Mouse (Mus musculus) hindbrain, embryonic 15.5 days (tissue): ENCODE data around the gene Ssbp2. TPM values are rescaled to one million over a fixed set of nuclear protein-coding genes. Genes with fewer than 3 reads are reported as not detected.

ENCODE experiments used
- ATAC-seq: fragments of 200-750 bp; cut with Nextera tagmentation; 2 replicates; pipeline ENCODE4 v1.8.0; 2017; ENCODE audit warnings: low read depth, moderate number of reproducible peaks, moderate TSS enrichment; ENCODE audit not compliant: low FRiP score
- H3K27ac ChIP-seq: fragments of 300-500 bp; sonication (generic); replicated peaks from 2 replicates; pipeline ENCODE4 v1.5.1; 2015; ENCODE audit warnings: mild to moderate bottlenecking, inconsistent platforms
- H3K27me3 ChIP-seq: fragments of 300-500 bp; sonication (generic); 2 replicates; pipeline ENCODE4 v1.6.1; 2015; ENCODE audit warnings: control low read depth, inconsistent platforms
- H3K36me3 ChIP-seq: fragments of 300-500 bp; sonication (generic); 2 replicates; pipeline ENCODE4 v1.6.1; 2015; ENCODE audit warnings: control low read depth, inconsistent platforms
- H3K4me1 ChIP-seq: fragments of 300-500 bp; sonication (generic); replicated peaks from 2 replicates; pipeline ENCODE4 v1.6.1; 2015; ENCODE audit warnings: control low read depth, inconsistent platforms
- H3K4me2 ChIP-seq: fragments of 300-500 bp; sonication (generic); 2 replicates; pipeline ENCODE4 v1.6.1; 2015; ENCODE audit warnings: moderate library complexity, mild to moderate bottlenecking, inconsistent platforms
- H3K4me3 ChIP-seq: fragments of 300-500 bp; sonication (generic); 2 replicates; pipeline ENCODE4 v1.5.1; 2015; ENCODE audit warnings: mild to moderate bottlenecking, inconsistent platforms
- H3K9ac ChIP-seq: fragments of 300-500 bp; sonication (generic); 2 replicates; pipeline ENCODE4 v1.6.1; 2015; ENCODE audit warnings: inconsistent platforms
- H3K9me3 ChIP-seq: fragments of 300-500 bp; sonication (generic); 2 replicates; pipeline ENCODE4 v1.6.1; 2016; ENCODE audit warnings: control low read depth, inconsistent platforms
- WGBS: fragments of 180-500 bp; shearing (Covaris S2); methylation state at CpG from one replicate; pipeline ENCODE4 v1.1.7; 2015; 5-methylcytosine and 5-hydroxymethylcytosine counted together
- polyA plus RNA-seq: library from polyadenylated mRNA; unstranded; fragments of >200 nt; fragmentation: Nextera tagmentation; extraction: Ambion mirVana; gene quantifications from 2 replicates; pipeline ENCODE4 v1.2.1, GENCODE M21; 2015

The Ssbp2 gene
- polyA plus RNA-seq, 1 experiment from 2014 or later: 211 TPM

DNA sequence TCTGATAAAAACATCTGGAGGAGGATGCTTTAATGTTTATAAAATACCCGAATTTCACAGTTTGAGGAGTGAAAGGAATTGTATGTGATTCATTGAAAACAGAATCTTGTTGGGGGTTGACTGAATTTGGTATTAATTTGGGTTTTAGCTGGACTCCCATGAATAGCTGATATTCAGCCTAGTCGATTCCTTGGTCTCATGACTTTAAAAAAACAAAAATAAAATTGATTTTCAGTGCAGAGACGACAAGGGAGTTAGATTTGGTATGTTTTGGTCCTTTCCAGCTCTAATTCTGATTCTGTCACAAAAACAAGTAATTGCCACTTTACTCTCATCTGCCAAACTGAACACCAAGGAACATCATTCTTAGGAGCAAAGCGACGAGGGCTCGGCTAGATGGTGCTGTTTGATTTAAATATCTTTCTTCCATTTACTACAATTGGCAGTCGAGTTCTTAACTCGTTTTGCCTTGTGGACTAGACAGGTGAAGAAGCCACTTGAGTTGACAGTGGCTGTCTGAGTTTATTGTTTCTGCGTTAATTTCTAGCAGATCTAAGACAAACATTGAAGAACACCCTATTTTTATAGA lies 2.9 kb downstream of the Ssbp2 start:
- Histone ChIP-seq H3K4me2 (peak overlapping the region; percentile 79), H3K27me3 (no peaks in the 10 kb centered on the region), H3K36me3 (no peaks in the 10 kb centered on the region), H3K9ac (no peak overlapping the region), H3K4me3 (peak overlapping the region; percentile 79), H3K9me3 (no peaks in the 10 kb centered on the region), H3K4me1 (peaks cover 33% of the 10 kb centered on the region), H3K27ac (no peak overlapping the region)
- 19% methylated on average over 9 of the region's 9 CpGs for WGBS
- ATAC-seq: no peak

- Histone ChIP-seq H3K9me3 (no peaks in the 10 kb centered on the region), H3K9ac (no peak overlapping the region), H3K4me1 (peaks cover 16% of the 10 kb centered on the region), H3K4me3 (no peak overlapping the region), H3K36me3 (no peaks in the 10 kb centered on the region), H3K27ac (no peak overlapping the region), H3K4me2 (no peak overlapping the region), H3K27me3 (no peaks in the 10 kb centered on the region)
- 85% methylated on average over 8 of the region's 8 CpGs for WGBS
- no peak for ATAC-seq
These were observed 5.1 kb downstream of the Ssbp2 start for GRCm38 (mm10) chr13:91465002-91465715.

DNA sequence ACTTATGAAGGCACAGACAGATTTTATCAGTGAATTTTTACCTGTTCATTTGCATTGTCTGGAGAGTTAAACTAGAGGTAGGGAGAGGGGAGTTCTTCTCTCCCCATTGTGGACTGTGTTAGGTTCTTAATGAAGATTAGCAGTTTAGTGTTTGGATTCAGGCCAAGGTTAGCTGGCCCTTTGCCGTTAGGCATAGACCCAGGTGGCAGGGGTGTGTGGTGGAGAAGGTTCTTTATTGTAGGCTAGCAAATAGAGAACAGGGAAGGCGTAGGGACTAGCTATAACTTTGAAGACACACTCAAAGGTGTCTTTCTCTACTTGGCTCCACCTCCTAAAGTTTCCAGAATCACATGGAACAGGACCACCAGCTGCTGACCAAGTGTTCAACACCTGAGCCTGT lies 11.5 kb downstream of the Ssbp2 start:
- Histone ChIP-seq H3K9me3 (no peaks in the 10 kb centered on the region), H3K36me3 (no peaks in the 10 kb centered on the region), H3K4me2 (no peak overlapping the region), H3K9ac (no peak overlapping the region), H3K4me3 (no peak overlapping the region), H3K27me3 (no peaks in the 10 kb centered on the region), H3K4me1 (peaks cover 16% of the 10 kb centered on the region; the same call in 1 of the 2 replicates), H3K27ac (no peak overlapping the region)
- peak; percentile 21; the same call in 1 of the 2 replicates for ATAC-seq
- 54% methylated on average over 2 of the region's 2 CpGs for WGBS

DNA sequence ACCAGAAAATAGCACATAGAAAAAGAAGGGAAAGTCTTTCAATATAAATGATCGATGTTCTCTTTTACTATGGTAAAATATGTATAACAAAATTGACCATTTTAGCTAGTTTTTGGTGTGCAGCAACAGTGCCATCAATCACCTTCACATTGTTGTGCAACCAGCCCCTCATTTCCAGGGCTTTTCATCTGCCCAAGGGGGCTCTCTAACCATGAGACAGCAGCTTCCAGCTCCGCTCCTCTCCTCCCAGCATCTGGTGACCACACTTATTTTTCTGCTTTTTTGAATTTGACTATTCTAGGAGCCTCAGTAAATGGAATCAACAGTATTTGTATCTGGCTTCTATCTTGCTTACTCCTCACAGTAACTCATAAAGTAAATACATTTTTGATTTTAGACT lies 11.9 kb downstream of the Ssbp2 start:
- H3K4me2 ChIP-seq: no peak overlapping the region
- no peaks in the 10 kb centered on the region for H3K9me3 ChIP-seq
- no peaks in the 10 kb centered on the region for H3K27me3 ChIP-seq
- H3K27ac ChIP-seq: no peak overlapping the region
- no peak overlapping the region for H3K9ac ChIP-seq
- 76% methylated on average over 2 of the region's 2 CpGs for WGBS
- no peak for ATAC-seq
- H3K36me3 ChIP-seq: no peaks in the 10 kb centered on the region
- H3K4me1 ChIP-seq: peaks cover 16% of the 10 kb centered on the region; the same call in 1 of the 2 replicates
- H3K4me3 ChIP-seq: no peak overlapping the region

- no peak overlapping the region for H3K4me3 ChIP-seq
- 60% methylated on average over 6 of the region's 6 CpGs for WGBS
- no peak overlapping the region for H3K9ac ChIP-seq
- H3K4me1 ChIP-seq: peaks cover 24% of the 10 kb centered on the region
- ATAC-seq: no peak; the same call in 1 of the 2 replicates
- 0 out of 2 replicates have a peak overlapping the region, but pooled peaks have one; percentile 0 for H3K27ac ChIP-seq
- H3K4me2 ChIP-seq: no peak overlapping the region
- H3K9me3 ChIP-seq: no peaks in the 10 kb centered on the region
- H3K36me3 ChIP-seq: no peaks in the 10 kb centered on the region
- H3K27me3 ChIP-seq: no peaks in the 10 kb centered on the region
These were observed 13.4 kb downstream of the Ssbp2 start for GRCm38 (mm10) chr13:91473527-91473926.

- ATAC-seq: no peak
- no peak overlapping the region for H3K4me3 ChIP-seq
- no peak overlapping the region for H3K27ac ChIP-seq
- no peak overlapping the region for H3K9ac ChIP-seq
- no peaks in the 10 kb centered on the region for H3K36me3 ChIP-seq
- no peaks in the 10 kb centered on the region for H3K27me3 ChIP-seq
- peaks cover 24% of the 10 kb centered on the region for H3K4me1 ChIP-seq
- no peaks in the 10 kb centered on the region for H3K9me3 ChIP-seq
- H3K4me2 ChIP-seq: no peak overlapping the region
- WGBS: 58% methylated on average over 1 of the region's 1 CpGs
These were observed 13.9 kb downstream of the Ssbp2 start for GRCm38 (mm10) chr13:91474027-91474426.

GRCm38 (mm10) chr13:91475888-91476287 lies 15.8 kb downstream of the Ssbp2 start:
- Histone ChIP-seq H3K4me3 (no peak overlapping the region), H3K4me1 (peaks cover 24% of the 10 kb centered on the region), H3K9me3 (no peaks in the 10 kb centered on the region), H3K27me3 (no peaks in the 10 kb centered on the region), H3K27ac (no peak overlapping the region), H3K9ac (no peak overlapping the region), H3K36me3 (no peaks in the 10 kb centered on the region), H3K4me2 (no peak overlapping the region)
- ATAC-seq: no peak

DNA sequence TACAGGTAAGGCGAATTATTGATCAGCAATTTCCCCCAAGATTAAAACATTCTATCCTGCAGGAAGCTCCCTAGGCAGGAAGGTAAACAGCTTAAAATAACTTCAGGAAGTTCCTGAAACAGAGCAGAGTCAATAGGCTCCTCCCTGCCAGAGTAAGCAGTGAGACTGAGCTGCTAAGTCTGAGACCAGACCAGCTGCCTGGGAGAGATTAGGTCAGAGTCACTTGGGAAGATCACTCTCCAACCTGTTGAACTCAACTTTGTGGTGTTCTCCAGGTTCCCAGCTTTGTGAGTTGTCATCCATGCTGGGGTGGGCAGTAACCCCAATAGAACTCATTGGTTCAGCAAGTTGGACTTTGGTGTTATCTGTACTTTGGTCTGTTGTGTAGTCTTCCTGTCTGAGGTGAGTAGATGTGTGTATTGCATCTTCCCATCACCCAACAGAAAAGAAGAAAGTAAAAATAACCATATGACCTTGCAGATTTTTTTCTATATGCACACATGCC lies 16.6 kb downstream of the Ssbp2 start:
- no peak overlapping the region for H3K27ac ChIP-seq
- H3K9me3 ChIP-seq: no peaks in the 10 kb centered on the region
- H3K4me3 ChIP-seq: no peak overlapping the region
- no peaks in the 10 kb centered on the region for H3K27me3 ChIP-seq
- H3K9ac ChIP-seq: no peak overlapping the region
- no peaks in the 10 kb centered on the region for H3K36me3 ChIP-seq
- WGBS: 93% methylated on average over 1 of the region's 1 CpGs
- peaks cover 23% of the 10 kb centered on the region for H3K4me1 ChIP-seq
- H3K4me2 ChIP-seq: no peak overlapping the region
- ATAC-seq: no peak

DNA sequence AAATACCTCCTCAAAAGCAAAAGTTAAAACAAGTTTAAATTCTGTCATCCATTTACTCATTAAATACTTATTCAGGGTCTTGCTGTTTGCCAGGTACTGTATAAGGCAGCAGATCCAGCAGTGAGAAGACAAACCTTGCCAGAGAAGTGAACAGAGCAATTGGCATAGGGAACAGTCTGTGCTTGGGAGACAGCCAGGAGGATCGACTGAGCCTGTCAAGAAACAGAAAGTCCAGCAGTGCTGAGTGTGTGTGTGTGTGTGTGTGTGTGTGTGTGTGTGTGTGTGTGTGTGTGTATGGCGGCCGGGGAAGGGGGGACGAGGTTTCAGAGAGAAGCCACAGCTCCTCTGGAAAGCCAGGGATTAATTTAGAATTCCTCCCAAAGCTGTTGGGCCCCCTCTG lies 17.9 kb downstream of the Ssbp2 start:
- Histone ChIP-seq H3K27ac (no peak overlapping the region; the same call in 1 of the 2 replicates), H3K9ac (no peak overlapping the region), H3K4me3 (no peak overlapping the region), H3K9me3 (no peaks in the 10 kb centered on the region), H3K27me3 (no peaks in the 10 kb centered on the region), H3K4me1 (peaks cover 14% of the 10 kb centered on the region), H3K4me2 (no peak overlapping the region), H3K36me3 (no peaks in the 10 kb centered on the region)
- WGBS: 40% methylated on average over 3 of the region's 4 CpGs
- ATAC-seq: peak; percentile 79

- no peaks in the 10 kb centered on the region for H3K27me3 ChIP-seq
- no peak overlapping the region for H3K27ac ChIP-seq
- no peak overlapping the region for H3K4me2 ChIP-seq
- no peaks in the 10 kb centered on the region for H3K36me3 ChIP-seq
- H3K4me1 ChIP-seq: 0 out of 2 replicates have a peak, but pooled peaks cover 3% of the 10 kb centered on the region
- no peak for ATAC-seq
- H3K4me3 ChIP-seq: no peak overlapping the region
- no peak overlapping the region for H3K9ac ChIP-seq
- 95% methylated on average over 1 of the region's 1 CpGs for WGBS
- no peaks in the 10 kb centered on the region for H3K9me3 ChIP-seq
These were observed 24.2 kb downstream of the Ssbp2 start for GRCm38 (mm10) chr13:91484303-91484702.

- no peak overlapping the region for H3K4me3 ChIP-seq
- H3K4me1 ChIP-seq: peaks cover 3% of the 10 kb centered on the region; the same call in 1 of the 2 replicates
- no peak for ATAC-seq
- no peak overlapping the region for H3K27ac ChIP-seq
- H3K9me3 ChIP-seq: no peaks in the 10 kb centered on the region
- 91% methylated on average over 4 of the region's 4 CpGs for WGBS
- H3K9ac ChIP-seq: no peak overlapping the region
- no peaks in the 10 kb centered on the region for H3K36me3 ChIP-seq
- H3K4me2 ChIP-seq: no peak overlapping the region
- H3K27me3 ChIP-seq: no peaks in the 10 kb centered on the region
These were observed 32.0 kb downstream of the Ssbp2 start for GRCm38 (mm10) chr13:91492133-91492532.

GRCm38 (mm10) chr13:91497055-91497454 lies 37.0 kb downstream of the Ssbp2 start:
- Histone ChIP-seq H3K4me2 (no peak overlapping the region), H3K9ac (no peak overlapping the region), H3K27ac (no peak overlapping the region), H3K4me1 (no peaks in the 10 kb centered on the region; the same call in 1 of the 2 replicates), H3K9me3 (no peaks in the 10 kb centered on the region), H3K36me3 (no peaks in the 10 kb centered on the region), H3K27me3 (no peaks in the 10 kb centered on the region), H3K4me3 (no peak overlapping the region)
- no peak for ATAC-seq
- 82% methylated on average over 3 of the region's 3 CpGs for WGBS
